Mouse (Mus musculus) ES-E14 (cell line): Measurements from ENCODE around the gene Gm6685. TPM values are rescaled to one million over a fixed set of nuclear protein-coding genes. Genes with fewer than 3 reads are reported as not detected.

Source experiments
- DNase-seq: peaks from one replicate; pipeline ENCODE4 v3.0.0-alpha.2; 2013; ENCODE audit warnings: low read depth, low spot score
- H3K27ac ChIP-seq: 2 replicates; pipeline ENCODE4 v1.5.1; 2012; ENCODE audit warnings: low read depth, mild to moderate bottlenecking, low read length, moderate library complexity, mixed read lengths; ENCODE audit not compliant: poor library complexity, insufficient read depth, severe bottlenecking
- H3K36me3 ChIP-seq: 2 replicates; pipeline ENCODE4 v1.6.1; 2012; ENCODE audit warnings: mild to moderate bottlenecking, low read length, moderate library complexity, mixed read lengths; ENCODE audit not compliant: control insufficient read depth, poor library complexity, insufficient read depth, severe bottlenecking
- H3K4me1 ChIP-seq, 2 experiments: fragments of 150-350 bp in 1 of 2; sonication (generic) in 1 of 2; 2 replicates each; pipeline ENCODE4 v1.6.1; 2012; ENCODE audit warnings: low read length in 2 of 2, mild to moderate bottlenecking in 1 of 2, mixed read lengths in 1 of 2; ENCODE audit not compliant: control insufficient read depth in 2 of 2, insufficient read depth in 2 of 2, poor library complexity in 1 of 2
- H3K4me3 ChIP-seq, 2 experiments: fragments of 150-350 bp in 1 of 2; sonication (generic) in 1 of 2; 2 replicates each; pipeline ENCODE4 v1.5.1; 2012; ENCODE audit warnings: low read length in 2 of 2, low read depth in 1 of 2, mild to moderate bottlenecking in 1 of 2, mixed read lengths in 1 of 2; ENCODE audit not compliant: insufficient read depth in 1 of 2, poor library complexity in 1 of 2, severe bottlenecking in 1 of 2
- H3K9ac ChIP-seq: 2 replicates; pipeline ENCODE4 v1.6.1; 2012; ENCODE audit warnings: low read depth, mild to moderate bottlenecking, low read length, mixed read lengths; ENCODE audit not compliant: poor library complexity, insufficient read depth, severe bottlenecking
- H3K9me3 ChIP-seq: fragments of 150-350 bp; sonication (generic); 2 replicates; pipeline ENCODE4 v1.6.1; 2012; ENCODE audit warnings: low read depth, mild to moderate bottlenecking, low read length; ENCODE audit not compliant: control insufficient read depth, insufficient read depth
- CHD2 ChIP-seq: IDR thresholded peaks from 2 replicates; pipeline ENCODE4 v1.6.1; 2014; ENCODE audit warnings: mild to moderate bottlenecking, low read depth, low read length, inconsistent platforms
- HCFC1 ChIP-seq: IDR thresholded peaks from 2 replicates; pipeline ENCODE4 v1.6.1; 2012; ENCODE audit warnings: low read length, inconsistent platforms, borderline replicate concordance; ENCODE audit not compliant: insufficient read depth
- MAFK ChIP-seq: IDR thresholded peaks from 2 replicates; pipeline ENCODE4 v1.6.1; 2014; ENCODE audit warnings: mild to moderate bottlenecking, low read depth, low read length, inconsistent platforms; ENCODE audit not compliant: insufficient read depth
- ZC3H11A ChIP-seq: IDR thresholded peaks from 2 replicates; pipeline ENCODE4 v1.6.1; 2012; ENCODE audit warnings: low read depth, mild to moderate bottlenecking, inconsistent platforms, low read length, borderline replicate concordance
- ZNF384 ChIP-seq: IDR thresholded peaks from 2 replicates; pipeline ENCODE4 v1.6.1; 2012; ENCODE audit warnings: low read depth, low read length, inconsistent platforms
- in situ Hi-C, 2 experiments: fragments of 600-800 bp; cut with MboI; formaldehyde crosslinking; loops; one replicate each; pipeline ENCODE4 v1.15.1; 2025; ENCODE audit warnings: low sequenced_read_pairs in 2 of 2, inconsistent platforms in 1 of 2; ENCODE audit not compliant: unreplicated experiment in 2 of 2
- total RNA-seq: library from RNA; depleted of rRNA; stranded (reverse); fragments of 300-350 nt; gene quantifications from 2 replicates; pipeline ENCODE4 v1.2.3, GENCODE M21; 2012; rRNA removed

The Gm6685 gene
- total RNA-seq, 1 experiment, result 6.4 TPM

GRCm38 (mm10) chr11:28307723-28308122 lies 31.9 kb downstream of the Gm6685 start:
- H3K9me3 ChIP-seq, result peaks cover 2% of the 10 kb centered on the region; the same call in 1 of the 2 replicates
- H3K4me3 ChIP-seq, result no peak overlapping the region
- H3K4me1 ChIP-seq, result no peaks in the 10 kb centered on the region
- H3K36me3 ChIP-seq, result no peaks in the 10 kb centered on the region
- TF ChIP-seq MAFK (no peak), ZC3H11A (no peak), HCFC1 (no peak), CHD2 (no peak), ZNF384 (no peak)
- H3K27ac ChIP-seq, result no peak overlapping the region
- DNase-seq, result no peak
- in situ Hi-C loops, result no loop called here
- H3K9ac ChIP-seq, result no peak overlapping the region

- TF ChIP-seq MAFK, result no peak
- no peak for TF ChIP-seq CHD2
- TF ChIP-seq HCFC1, result no peak
- TF ChIP-seq ZC3H11A, result no peak
- TF ChIP-seq ZNF384, result no peak
- Histone ChIP-seq H3K9me3 (no peaks in the 10 kb centered on the region), H3K36me3 (no peaks in the 10 kb centered on the region), H3K4me3 (no peak overlapping the region), H3K4me1 (no peaks in the 10 kb centered on the region), H3K9ac (no peak overlapping the region), H3K27ac (no peak overlapping the region)
- in situ Hi-C loops, result no loop called here
- no peak for DNase-seq
Measured at GRCm38 (mm10) chr11:28290440-28290839, 49.2 kb downstream of the Gm6685 start.

Other genes starting within 250 kb of the Gm6685 start
- 1.7 and 1.8 TPM in 2 replicates for gene Ccdc85a, start 244.5 kb upstream of the Gm6685 start, total RNA-seq